In genomic region chr2:25924934-25925333, GRCm38 (mm10) we compare ENCODE assay signal across 19 mouse cellular contexts. TPM values are rescaled to one million over a fixed set of nuclear protein-coding genes. Genes with fewer than 3 reads are reported as not detected.
DNase-seq lines count a peak whose midpoint lies in the region; ATAC-seq and TF ChIP-seq lines count a peak whose summit lies in the region.
"Had no signal": no experiment of that assay in that cellular context is flagged by ENCODE, and none has a peak within 500 bp of the region (broad histone marks: within the 10 kb centered on the region; RNA-seq: fewer than 3 reads in every experiment).

No protein-coding gene starts in this region.

- no peak for ATAC-seq in megakaryocyte, adult 5-6 weeks (ENCODE audit: poor library complexity, severe bottlenecking)
- peak; percentile 55 to 58; a peak in 3 of 4 replicates for ATAC-seq in hematopoietic stem cell, adult 5-6 weeks (replicated peaks in 1 of 2; ENCODE audit: insufficient read depth in 1 of 2, low FRiP score in 2 of 2, low TSS enrichment in 1 of 2, low read depth in 1 of 2, poor library complexity in 2 of 2, severe bottlenecking in 2 of 2)
- ATAC-seq: activated CD4-positive, CD25-positive, alpha-beta regulatory T cell, adult 4 months; CD4-positive, CD25-positive, alpha-beta regulatory T cell, adult 4 months; Patski had no signal

- TF ChIP-seq CTCF in layer of hippocampus, adult 2 months (conservative IDR thresholded peaks at IDR 0.05) = no peak

- peaks cover 51% of the 10 kb centered on the region for H3K36me3 ChIP-seq in megakaryocyte, embryonic 14.5 days (replicated peaks; ENCODE audit: low read length)

- no peak overlapping the region for H3K27ac ChIP-seq in layer of hippocampus, adult 2 months

- H3K27me3 ChIP-seq in megakaryocyte, embryonic 14.5 days (replicated peaks) = peaks cover 12% of the 10 kb centered on the region
- H3K27me3 ChIP-seq: CH12.LX, Patski had no signal

- peak overlapping the region; percentile 30 for H3K4me3 ChIP-seq in megakaryocyte, embryonic 14.5 days (replicated peaks)
- no peak overlapping the region for H3K4me3 ChIP-seq in layer of hippocampus, adult 2 months

- peaks cover 61% of the 10 kb centered on the region for H3K4me1 ChIP-seq in megakaryocyte, embryonic 14.5 days

- H3K9me3 ChIP-seq in megakaryocyte, embryonic 14.5 days = no peaks in the 10 kb centered on the region
- H3K9me3 ChIP-seq: G1E had no signal

- no peak for DNase-seq in layer of hippocampus, adult 2 months (ENCODE audit: low spot score in 2 of 2)
- DNase-seq: adrenal gland, adult 2 months; adrenal gland, adult 8-10 months; adrenal gland, postnatal 10 days; adrenal gland, postnatal 14 days; adrenal gland, postnatal 25 days; adrenal gland, postnatal 36 days; B cell, adult 2 months; cerebellum, adult 11 months; cerebellum, adult 11-12 months; cerebellum, adult 18-20 months had no signal

RNA-seq across cellular contexts. Expression of gene Camsap1, which starts 58.1 kb away (rescaled TPM):
- 3.2 and 4.7 TPM in 2 replicates for polyA plus RNA-seq in megakaryocyte, embryonic 14.5 days (2012; ENCODE audit: insufficient read depth, low replicate concordance)
- total RNA-seq in megakaryocyte, adult 5-6 weeks (2015) = 3.4 and 4.4 TPM in 2 replicates
- total RNA-seq in megakaryocyte, adult 5-6 weeks (2017) = 10.2 and 24.2 TPM in 2 replicates
- total RNA-seq in hematopoietic stem cell, adult 5-6 weeks (2017) = 18.2 and 41.0 TPM in 2 replicates
- total RNA-seq in layer of hippocampus, adult 2 months (2021) = 100 to 1,000 TPM; 142 to 148 TPM
